Mouse (Mus musculus) spleen, adult 2 months (tissue): Measurements from ENCODE around the gene Fem1a.

Experiments
- CTCF ChIP-seq: fragments of 200-500 bp; IDR thresholded peaks from 2 replicates; pipeline ENCODE4 v1.5.1; 2011; ENCODE audit warnings: mild to moderate bottlenecking, inconsistent platforms; ENCODE audit not compliant: insufficient read depth, insufficient read length, insufficient replicate concordance; ENCODE audit errors: extremely low read depth
- POLR2A ChIP-seq: fragments of 200-500 bp; IDR thresholded peaks from 2 replicates; pipeline ENCODE4 v1.6.1; 2011; ENCODE audit warnings: low read depth, low read length, inconsistent platforms

GRCm38 (mm10) chr17:56254695-56255094, 1.9 kb upstream of the Fem1a start:
- TF ChIP-seq POLR2A (no peak), CTCF (no peak)
